Mouse (Mus musculus) adrenal gland, postnatal 10 days (tissue): ENCODE data around the gene T. TPM values are rescaled to one million over a fixed set of nuclear protein-coding genes. Genes with fewer than 3 reads are reported as not detected.

Experiments
- DNase-seq: peaks from one replicate; pipeline ENCODE4 v3.0.0; 2021; ENCODE audit warnings: mixed read lengths
- total RNA-seq, 2 experiments: library from RNA; stranded (reverse); gene quantifications; 2 replicates each; pipeline ENCODE4 v1.2.3; 2021

The T gene
- total RNA-seq, 2 experiments from 2014 or later, result not detected

GRCm38 (mm10) chr17:8433121-8433977 is 874 bp upstream of the T start:
- no peak for DNase-seq

GRCm38 (mm10) chr17:8436184-8436583 is 2.0 kb downstream of the T start:
- no peak for DNase-seq

DNA sequence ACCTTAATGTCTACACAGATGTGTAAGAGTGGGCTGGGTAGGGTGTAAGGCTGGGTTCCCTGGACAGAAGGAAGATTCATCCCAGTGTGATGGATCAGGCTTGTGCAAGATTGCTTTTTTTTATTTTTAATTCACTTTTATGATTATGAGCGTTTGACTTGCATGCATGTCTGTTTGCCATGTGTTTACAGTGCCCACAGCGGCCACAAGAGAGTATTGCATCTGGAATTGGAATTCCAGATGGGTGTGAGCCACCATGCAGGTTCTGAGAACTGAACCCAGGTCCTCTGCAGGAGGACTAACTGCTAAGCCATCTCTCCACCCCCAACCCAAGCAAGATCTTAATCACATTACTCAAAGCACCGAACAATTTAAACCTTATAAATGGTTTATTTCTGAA is 9.8 kb downstream of the T start:
- no peak for DNase-seq

DNA sequence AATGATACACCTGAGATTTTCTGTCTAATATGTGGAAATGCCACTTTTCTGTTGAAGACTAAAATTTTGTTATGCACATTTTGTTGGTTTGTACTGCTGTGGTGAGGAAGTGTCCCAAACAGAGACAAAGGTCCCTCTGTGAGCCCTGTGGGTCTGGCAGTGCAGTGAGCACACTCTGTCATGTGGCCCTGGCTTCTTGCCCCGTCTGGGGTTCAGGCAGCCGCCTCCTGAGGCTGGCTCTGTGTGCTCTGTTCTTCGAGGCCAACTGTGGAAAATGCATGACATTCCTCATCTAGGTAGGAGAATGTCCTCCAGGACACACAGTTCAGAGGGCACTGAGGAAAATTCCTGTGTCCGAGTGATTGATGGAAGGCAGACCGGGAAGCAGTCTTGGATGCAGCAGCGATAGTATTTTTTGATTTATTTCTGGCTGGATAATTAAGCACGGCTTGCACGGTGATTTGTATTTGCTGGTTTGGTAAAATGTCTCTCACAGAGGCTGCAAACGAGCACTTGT is 13.5 kb downstream of the T start:
- DNase-seq, result peak; percentile 44

GRCm38 (mm10) chr17:8448324-8448723 is 14.1 kb downstream of the T start:
- no peak for DNase-seq

DNA sequence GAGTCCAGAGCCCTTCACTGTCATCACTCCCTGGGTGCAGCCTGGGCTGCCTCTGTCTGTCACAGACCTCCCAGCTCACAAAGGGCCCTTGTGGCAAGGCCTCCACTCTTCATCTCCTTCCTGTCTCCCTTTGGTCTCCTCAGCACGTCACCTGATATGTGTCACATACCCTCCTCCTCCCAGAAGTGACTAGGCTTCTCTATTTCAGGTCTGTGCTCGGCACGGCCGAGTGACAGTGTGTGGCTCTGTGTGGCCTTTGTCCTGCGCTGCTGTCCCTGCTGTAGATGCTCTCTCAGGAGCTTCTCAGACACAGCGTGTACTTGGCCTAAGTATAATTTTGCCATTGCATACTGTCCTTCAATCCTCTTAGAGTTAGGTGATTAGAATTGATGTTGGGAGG is 21.0 kb downstream of the T start:
- no peak for DNase-seq

- DNase-seq, result no peak
Observed at GRCm38 (mm10) chr17:8455601-8456000, 21.4 kb downstream of the T start.

DNA sequence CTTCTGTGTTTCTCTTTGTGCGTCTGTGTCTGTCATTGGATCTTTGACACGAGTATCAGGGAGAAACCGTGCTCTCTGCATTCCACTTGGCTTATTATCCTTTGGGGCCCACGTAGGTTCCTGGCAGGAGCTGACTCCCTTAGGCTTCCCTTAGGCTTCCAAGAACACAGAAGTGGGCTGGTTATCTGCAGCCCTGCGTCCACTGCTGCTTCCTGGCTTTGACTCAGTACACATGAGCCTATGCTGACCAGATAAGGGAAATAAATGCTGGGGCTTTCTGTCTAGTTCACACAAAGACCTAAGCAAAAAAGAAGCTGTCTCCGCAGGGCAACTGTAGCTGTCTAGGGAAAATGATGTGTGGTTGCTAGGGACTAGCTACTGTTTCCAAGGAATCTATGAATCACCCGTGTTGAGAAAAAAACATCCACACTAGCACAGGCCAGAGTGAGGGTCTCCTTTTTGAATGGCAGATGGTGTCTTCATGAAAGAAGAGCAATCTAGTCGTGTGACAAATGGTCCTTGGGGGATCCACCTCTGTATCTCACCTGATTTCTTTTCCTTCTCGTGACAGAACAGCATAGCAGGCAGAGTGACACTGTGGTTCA is 22.7 kb downstream of the T start:
- DNase-seq, result no peak

DNA sequence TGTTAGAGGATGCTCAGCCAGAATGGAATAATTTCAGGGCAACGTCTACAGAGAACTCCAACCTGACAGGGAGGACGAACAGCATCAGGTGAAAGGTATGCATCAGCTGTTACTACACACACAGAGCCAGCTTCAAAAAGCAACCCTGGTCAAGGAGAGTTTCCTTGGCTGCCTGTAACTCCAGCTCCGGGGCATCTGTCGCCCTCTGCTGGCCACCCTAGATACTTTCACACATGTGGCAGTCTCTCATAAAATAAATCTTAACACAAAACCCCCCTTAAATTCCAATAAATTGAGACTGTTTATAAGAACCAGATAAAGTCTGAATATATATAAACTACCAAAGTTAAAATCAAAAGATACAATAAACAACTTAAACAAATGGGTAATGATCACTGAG is 27.3 kb downstream of the T start:
- peak; percentile 70 for DNase-seq

GRCm38 (mm10) chr17:8463482-8464128 is 29.4 kb downstream of the T start:
- peak; percentile 77 for DNase-seq

DNA sequence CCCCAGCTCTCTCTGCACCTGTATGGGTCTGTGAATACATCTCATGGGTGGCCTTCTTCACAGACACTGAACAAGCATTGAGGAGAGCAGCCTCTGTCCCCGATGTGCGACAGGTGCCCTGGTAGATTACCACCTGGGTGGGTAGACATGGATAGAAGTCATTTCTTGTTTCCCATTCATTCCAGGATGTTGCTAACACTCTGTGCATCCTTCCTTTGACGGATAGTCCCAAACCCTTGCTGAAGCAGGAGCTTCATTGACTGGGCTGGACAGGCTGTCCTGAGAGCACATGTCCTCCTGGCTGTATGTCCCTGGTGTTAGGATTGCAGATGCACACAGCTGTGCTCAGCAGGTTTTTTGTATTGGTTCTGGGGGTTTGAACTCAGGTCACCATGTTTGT is 33.5 kb downstream of the T start:
- no peak for DNase-seq

DNA sequence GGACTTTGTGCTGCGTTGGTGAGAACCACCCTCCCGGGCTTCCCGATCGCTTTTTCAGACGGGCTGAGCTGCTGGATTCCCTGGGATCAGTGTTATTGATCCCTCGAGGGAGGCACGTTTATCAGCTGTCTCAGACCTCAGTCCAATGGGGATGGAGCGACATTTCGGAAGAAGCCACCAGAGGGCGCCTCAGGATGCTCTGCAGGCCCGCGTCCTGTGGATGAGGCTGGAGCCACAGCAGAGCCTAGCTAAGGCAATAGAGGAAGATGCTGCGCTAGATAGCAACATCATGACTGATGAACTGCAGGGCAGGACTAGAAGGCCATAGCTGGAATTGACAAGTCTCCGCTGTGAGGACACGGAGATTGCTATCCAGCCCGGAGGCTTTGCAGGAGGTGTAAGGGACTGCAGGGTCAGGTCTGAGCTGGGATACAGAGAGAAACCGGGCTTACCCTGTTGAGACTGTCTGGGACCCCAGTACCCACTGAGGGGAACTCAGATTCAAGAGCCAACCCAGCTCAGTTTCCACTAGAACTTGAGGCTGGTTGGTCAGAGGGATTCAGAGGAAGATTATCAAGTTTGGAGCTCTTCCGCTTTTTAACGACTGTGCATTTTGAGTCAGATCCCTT is 34.6 kb downstream of the T start:
- peak; percentile 92 for DNase-seq

- DNase-seq, result no peak
Observed at GRCm38 (mm10) chr17:8478554-8478953, 44.3 kb downstream of the T start.

- no peak for DNase-seq
Observed at GRCm38 (mm10) chr17:8479493-8480128, 45.4 kb downstream of the T start.

DNA sequence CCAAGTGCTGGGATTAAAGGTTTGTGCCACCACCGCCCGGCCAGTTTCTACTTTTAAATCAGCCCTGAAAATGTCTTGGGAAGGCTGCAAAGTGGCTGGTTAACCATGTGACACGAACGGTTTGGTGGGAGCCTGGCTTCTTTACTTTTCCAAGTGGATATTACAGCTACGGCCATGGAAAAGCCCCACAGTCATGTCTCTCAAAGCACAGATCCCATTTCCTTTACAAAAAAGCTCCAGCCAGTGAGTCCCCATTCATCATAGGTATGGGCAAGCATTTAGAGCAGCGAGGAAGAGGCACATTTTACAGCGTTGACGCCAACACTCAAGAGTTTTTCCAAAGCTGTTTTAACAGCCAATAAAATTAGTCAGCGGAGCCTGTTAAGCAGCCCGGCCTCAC is 47.6 kb downstream of the T start:
- no peak for DNase-seq

DNA sequence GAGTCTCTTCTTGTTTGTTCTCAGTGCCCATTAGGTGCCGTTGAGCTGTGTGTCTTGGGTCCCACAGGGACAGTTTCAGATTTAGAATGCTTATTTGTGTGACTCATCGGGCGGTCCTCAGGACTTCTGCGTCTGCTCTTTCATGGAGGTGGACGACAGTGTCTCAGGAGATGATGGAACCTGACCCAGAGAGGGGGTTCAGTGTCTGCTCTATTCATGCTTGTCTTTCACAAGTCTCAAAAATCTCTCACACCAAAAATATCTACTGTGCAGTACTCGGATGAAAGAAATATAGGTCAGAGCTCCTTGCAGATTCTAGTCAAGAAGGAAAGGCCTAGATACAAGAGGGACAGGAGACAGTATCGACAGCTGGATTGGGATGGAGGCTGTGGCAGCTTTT is 48.7 kb downstream of the T start:
- no peak for DNase-seq

- DNase-seq, result peak; percentile 30
Observed at GRCm38 (mm10) chr17:8484246-8484645, 50.0 kb downstream of the T start.

DNA sequence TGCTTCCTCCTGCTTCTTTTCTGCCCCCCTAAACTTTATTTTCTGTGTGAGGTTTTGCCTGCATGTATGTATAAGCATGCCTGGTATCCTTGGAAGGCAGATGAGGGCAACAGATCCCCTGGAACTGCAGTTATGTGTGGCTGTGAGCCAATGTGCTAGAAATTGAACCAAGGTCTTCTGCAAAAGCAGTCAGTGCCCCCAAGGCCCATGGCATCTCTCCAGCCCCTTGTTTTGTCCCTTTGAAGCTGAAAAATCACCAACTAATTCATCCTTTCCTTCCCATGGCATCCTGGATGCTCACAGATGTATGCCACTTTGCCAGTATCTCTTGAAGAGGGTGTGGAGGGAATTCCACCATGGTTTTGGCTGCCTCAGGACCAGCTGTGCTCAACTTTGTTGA is 50.9 kb downstream of the T start:
- DNase-seq, result peak; percentile 78

GRCm38 (mm10) chr17:8487824-8488223 is 53.6 kb downstream of the T start:
- peak; percentile 58 for DNase-seq

GRCm38 (mm10) chr17:8490971-8491370 is 56.7 kb downstream of the T start:
- DNase-seq, result no peak
